Mouse (Mus musculus) myocyte (in vitro differentiated cells): ENCODE measurements around the gene Bicc1. TPM values are rescaled to one million over a fixed set of nuclear protein-coding genes. Genes with fewer than 3 reads are reported as not detected.

ENCODE experiments used
- H3K27me3 ChIP-seq: one replicate; pipeline ENCODE4 v1.6.1; 2011; ENCODE audit not compliant: control insufficient read depth, insufficient read depth, insufficient read length
- H3K36me3 ChIP-seq: one replicate; pipeline ENCODE4 v1.6.1; 2011; ENCODE audit not compliant: control insufficient read depth, insufficient read depth
- H3K4me2 ChIP-seq: one replicate; pipeline ENCODE4 v1.6.1; 2011; ENCODE audit warnings: low read depth, control low read depth
- H3K4me3 ChIP-seq: one replicate; pipeline ENCODE4 v1.5.1; 2011; ENCODE audit warnings: mild to moderate bottlenecking, control low read depth, moderate library complexity
- H3K79me2 ChIP-seq: one replicate; pipeline ENCODE4 v1.6.1; 2011; ENCODE audit not compliant: control insufficient read depth, insufficient read depth
- H3ac ChIP-seq: one replicate; pipeline ENCODE4 v1.6.1; 2011; ENCODE audit not compliant: control insufficient read depth, insufficient read length
- CEBPB ChIP-seq: IDR thresholded peaks from 2 replicates; pipeline ENCODE4 v1.6.1; 2011; ENCODE audit warnings: mild to moderate bottlenecking, moderate library complexity; ENCODE audit not compliant: poor library complexity, insufficient read depth, severe bottlenecking
- E2F4 ChIP-seq: IDR thresholded peaks from one replicate; pipeline ENCODE4 v1.6.1; 2011; ENCODE audit warnings: mild to moderate bottlenecking, control low read depth, moderate library complexity; ENCODE audit not compliant: insufficient read depth
- MAX ChIP-seq: IDR thresholded peaks from one replicate; pipeline ENCODE4 v1.6.1; 2011; ENCODE audit warnings: low read depth, mild to moderate bottlenecking, control low read depth
- MYOD1 ChIP-seq, 3 experiments: IDR thresholded peaks; one replicate each; pipeline ENCODE4 v1.6.1; 2011; ENCODE audit warnings: control low read depth in 2 of 3, low read depth in 2 of 3, mild to moderate bottlenecking in 2 of 3, moderate library complexity in 1 of 3; ENCODE audit not compliant: insufficient read length in 2 of 3, control insufficient read depth in 1 of 3
- MYOG ChIP-seq, 3 experiments: IDR thresholded peaks; one replicate each; pipeline ENCODE4 v1.6.1; 2011; ENCODE audit warnings: control low read depth in 2 of 3, low read depth in 2 of 3, mild to moderate bottlenecking in 2 of 3; ENCODE audit not compliant: insufficient read length in 2 of 3, control insufficient read depth in 1 of 3, insufficient read depth in 1 of 3
- POLR2A ChIP-seq: IDR thresholded peaks from one replicate; pipeline ENCODE4 v1.6.1; 2011; ENCODE audit warnings: low read depth, mild to moderate bottlenecking, control low read depth, moderate library complexity; ENCODE audit not compliant: insufficient read length
- POLR2AphosphoS2 ChIP-seq: IDR thresholded peaks from one replicate; pipeline ENCODE4 v1.6.1; 2011; ENCODE audit warnings: low read depth, control low read depth; ENCODE audit not compliant: insufficient read length
- REST ChIP-seq: IDR thresholded peaks from one replicate; pipeline ENCODE4 v1.6.1; 2011; ENCODE audit warnings: mild to moderate bottlenecking, control low read depth, moderate library complexity; ENCODE audit not compliant: insufficient read depth, insufficient read length
- SRF ChIP-seq: IDR thresholded peaks from one replicate; pipeline ENCODE4 v1.6.1; 2011; ENCODE audit warnings: low read depth; ENCODE audit not compliant: control insufficient read depth, insufficient read length
- TCF12 ChIP-seq: IDR thresholded peaks from one replicate; pipeline ENCODE4 v1.6.1; 2011; ENCODE audit warnings: mild to moderate bottlenecking, control low read depth; ENCODE audit not compliant: poor library complexity, insufficient read depth, severe bottlenecking
- TCF3 ChIP-seq: IDR thresholded peaks from one replicate; pipeline ENCODE4 v1.6.1; 2011; ENCODE audit warnings: low read depth, control low read depth; ENCODE audit not compliant: insufficient read length
- USF1 ChIP-seq: IDR thresholded peaks from one replicate; pipeline ENCODE4 v1.6.1; 2011; ENCODE audit warnings: low read depth, mild to moderate bottlenecking, control low read depth, moderate library complexity
- polyA plus RNA-seq: library from polyadenylated mRNA; unstranded; fragments of >200 nt; fragmentation: generic; extraction: Trizol; gene quantifications from one replicate; pipeline ENCODE4 v1.2.1, GENCODE M21; 2012; ENCODE audit warnings: missing spikeins

Gene Bicc1
- polyA plus RNA-seq, 1 experiment = 4.6 TPM

GRCm38 (mm10) chr10:71114260-71114920 lies 45.1 kb downstream of the Bicc1 start:
- no peak overlapping the region for H3K4me2 ChIP-seq
- TF ChIP-seq USF1 = no peak
- no peak for TF ChIP-seq POLR2AphosphoS2
- TF ChIP-seq SRF = no peak
- TF ChIP-seq TCF3 = no peak
- TF ChIP-seq MAX = no peak
- no peak for TF ChIP-seq MYOD1 (IDR thresholded peaks at IDR 0.05; ENCODE audit: control insufficient read depth in 1 of 3, insufficient read length in 2 of 3, low read depth in 2 of 3)
- TF ChIP-seq REST = no peak
- no peak for TF ChIP-seq E2F4
- TF ChIP-seq CEBPB = no peak
- TF ChIP-seq MYOG (IDR thresholded peaks at IDR 0.05; ENCODE audit: control insufficient read depth in 1 of 3, insufficient read depth in 1 of 3, insufficient read length in 2 of 3, low read depth in 2 of 3) = no peak
- TF ChIP-seq POLR2A = no peak
- no peak overlapping the region for H3K4me3 ChIP-seq
- no peaks in the 10 kb centered on the region for H3K36me3 ChIP-seq
- H3ac ChIP-seq = no peak overlapping the region
- H3K79me2 ChIP-seq = no peaks in the 10 kb centered on the region
- no peaks in the 10 kb centered on the region for H3K27me3 ChIP-seq

GRCm38 (mm10) chr10:71106491-71107205 lies 52.9 kb downstream of the Bicc1 start:
- TF ChIP-seq SRF (no peak), USF1 (no peak), MAX (no peak), POLR2AphosphoS2 (no peak), REST (no peak), MYOD1 (IDR thresholded peaks at IDR 0.05; ENCODE audit: control insufficient read depth in 1 of 3, insufficient read length in 2 of 3, low read depth in 2 of 3) (no peak)
- Histone ChIP-seq H3K4me2 (no peak overlapping the region), H3K4me3 (no peak overlapping the region), H3K79me2 (no peaks in the 10 kb centered on the region), H3K27me3 (no peaks in the 10 kb centered on the region), H3ac (no peak overlapping the region), H3K36me3 (no peaks in the 10 kb centered on the region)

- Histone ChIP-seq H3K4me3 (no peak overlapping the region), H3K79me2 (no peaks in the 10 kb centered on the region), H3K4me2 (peak overlapping the region; percentile 12), H3K27me3 (no peaks in the 10 kb centered on the region), H3ac (no peak overlapping the region), H3K36me3 (no peaks in the 10 kb centered on the region)
- TF ChIP-seq CEBPB (no peak), MYOD1 (IDR thresholded peaks at IDR 0.05; ENCODE audit: control insufficient read depth in 1 of 3, insufficient read length in 2 of 3, low read depth in 2 of 3) (no peak), SRF (no peak), TCF3 (no peak), E2F4 (no peak), POLR2AphosphoS2 (no peak), TCF12 (no peak), REST (no peak), MYOG (IDR thresholded peaks at IDR 0.05; ENCODE audit: control insufficient read depth in 1 of 3, insufficient read depth in 1 of 3, insufficient read length in 2 of 3, low read depth in 2 of 3) (no peak), USF1 (no peak), POLR2A (no peak)
These were observed 54.7 kb downstream of the Bicc1 start for GRCm38 (mm10) chr10:71104791-71105190.

DNA sequence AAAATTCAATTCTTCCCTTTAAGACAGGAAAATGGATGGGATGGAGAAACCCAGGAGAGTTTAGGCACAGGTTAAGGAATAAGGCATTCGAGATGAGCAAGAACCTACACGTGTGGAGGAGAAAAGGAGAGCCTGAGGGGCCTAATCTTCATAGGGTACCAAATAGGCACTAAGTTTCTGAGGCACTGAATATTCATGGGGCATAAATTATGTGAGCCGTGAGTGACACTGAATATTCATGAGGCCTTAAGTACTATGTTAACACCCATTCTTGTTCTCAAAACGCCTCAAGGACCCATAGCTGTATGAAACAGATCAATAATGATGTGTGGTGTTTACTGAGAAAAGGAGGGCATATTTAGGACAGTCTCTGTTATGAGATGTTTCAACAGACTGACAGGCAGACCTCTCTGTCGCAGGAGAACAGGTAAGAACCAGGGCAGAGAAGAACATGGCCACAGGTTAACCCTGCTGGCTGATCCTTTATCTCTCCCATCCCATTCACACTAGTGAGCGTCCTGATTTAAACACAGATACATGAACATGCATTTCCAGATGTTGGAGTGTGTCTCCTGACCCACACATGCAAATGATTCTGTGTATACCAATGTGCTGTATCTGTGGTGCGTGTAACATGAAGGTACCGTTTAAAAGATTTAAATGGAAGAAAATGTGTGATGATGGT lies 58.5 kb downstream of the Bicc1 start:
- Histone ChIP-seq H3ac (no peak overlapping the region), H3K27me3 (no peaks in the 10 kb centered on the region), H3K79me2 (no peaks in the 10 kb centered on the region), H3K36me3 (no peaks in the 10 kb centered on the region), H3K4me2 (no peak overlapping the region), H3K4me3 (no peak overlapping the region)
- no peak for TF ChIP-seq REST
- TF ChIP-seq TCF12 = no peak
- TF ChIP-seq SRF = no peak
- TF ChIP-seq TCF3 = no peak
- no peak for TF ChIP-seq POLR2AphosphoS2
- no peak for TF ChIP-seq MYOG (IDR thresholded peaks at IDR 0.05; ENCODE audit: control insufficient read depth in 1 of 3, insufficient read depth in 1 of 3, insufficient read length in 2 of 3, low read depth in 2 of 3)
